In genomic region chr10:13234503-13234902, GRCm38 (mm10) we compare ENCODE assay signal across 24 mouse cellular contexts. TPM values are rescaled to one million over a fixed set of nuclear protein-coding genes. Genes with fewer than 3 reads are reported as not detected.
DNase-seq lines count a peak whose midpoint lies in the region; ATAC-seq and TF ChIP-seq lines count a peak whose summit lies in the region.
"Had no signal": no experiment of that assay in that cellular context is flagged by ENCODE, and none has a peak within 500 bp of the region (broad histone marks: within the 10 kb centered on the region; RNA-seq: fewer than 3 reads in every experiment).

No protein-coding gene starts in this region.

- 64% methylated on average over 3 of the region's 3 CpGs for WGBS in kidney, postnatal 0 days
- 36% methylated on average over 3 of the region's 3 CpGs for WGBS in lung, embryonic 16.5 days
- 48% methylated on average over 3 of the region's 3 CpGs for WGBS in embryonic facial prominence, embryonic 15.5 days
- WGBS in stomach, embryonic 16.5 days: 28% methylated on average over 3 of the region's 3 CpGs

- TF ChIP-seq CTCF in kidney, postnatal 0 days (IDR thresholded peaks at IDR 0.05; ENCODE audit: low read depth): no peak

- peaks cover 12% of the 10 kb centered on the region; the same call in 1 of the 2 replicates for H3K36me3 ChIP-seq in kidney, postnatal 0 days (ENCODE audit: insufficient read depth, low read length)
- H3K36me3 ChIP-seq in lung, embryonic 16.5 days (ENCODE audit: control insufficient read depth, insufficient read depth, low read length): peaks cover 8% of the 10 kb centered on the region
- H3K36me3 ChIP-seq in embryonic facial prominence, embryonic 15.5 days: peaks cover 10% of the 10 kb centered on the region; the same call in 1 of the 2 replicates
- no peaks in the 10 kb centered on the region for H3K36me3 ChIP-seq in stomach, embryonic 16.5 days (ENCODE audit: control insufficient read depth, insufficient read depth, low read length)
- H3K36me3 ChIP-seq: hindbrain, embryonic 12.5 days had no signal

- no peak overlapping the region for H3K4me2 ChIP-seq in kidney, postnatal 0 days (ENCODE audit: low read length)
- H3K4me2 ChIP-seq in lung, embryonic 16.5 days (ENCODE audit: low read depth, low read length): no peak overlapping the region
- no peak overlapping the region for H3K4me2 ChIP-seq in embryonic facial prominence, embryonic 15.5 days (replicated peaks)
- H3K4me2 ChIP-seq in stomach, embryonic 16.5 days (ENCODE audit: low read depth, low read length): no peak overlapping the region
- H3K4me2 ChIP-seq: embryonic facial prominence, embryonic 13.5 days; hindbrain, embryonic 12.5 days had no signal

- no peak overlapping the region for H3K27ac ChIP-seq in kidney, postnatal 0 days
- H3K27ac ChIP-seq in lung, embryonic 16.5 days (ENCODE audit: low read length): no peak overlapping the region
- H3K27ac ChIP-seq in embryonic facial prominence, embryonic 15.5 days (replicated peaks): peak overlapping the region; percentile 55; the same call in 1 of the 2 replicates
- peak overlapping the region; percentile 42; the same call in 1 of the 2 replicates for H3K27ac ChIP-seq in stomach, embryonic 16.5 days (ENCODE audit: low read length)
- H3K27ac ChIP-seq: embryonic facial prominence, embryonic 13.5 days; forebrain, embryonic 10.5 days; heart, embryonic 10.5 days; hindbrain, embryonic 12.5 days had no signal

- peak; percentile 34 for DNase-seq in kidney, postnatal 0 days (ENCODE audit: low spot score)
- DNase-seq in kidney, adult 18-20 months: no peak
- no peak for DNase-seq in lung, adult 18-20 months
- DNase-seq: adrenal gland, postnatal 14 days; cerebellum, adult 11-12 months; cerebellum, adult 9-10 months; cerebellum, postnatal 25 days; gastrocnemius, postnatal 36 days; heart, postnatal 10 days; heart, postnatal 4 days had no signal

- H3K4me1 ChIP-seq in kidney, postnatal 0 days (replicated peaks; ENCODE audit: insufficient read depth, low read length): no peaks in the 10 kb centered on the region
- 0 out of 2 replicates have a peak, but pooled peaks cover 2% of the 10 kb centered on the region for H3K4me1 ChIP-seq in lung, embryonic 16.5 days (replicated peaks; ENCODE audit: control insufficient read depth, insufficient read depth, low read length)
- no peaks in the 10 kb centered on the region for H3K4me1 ChIP-seq in embryonic facial prominence, embryonic 15.5 days
- peaks cover 4% of the 10 kb centered on the region for H3K4me1 ChIP-seq in stomach, embryonic 16.5 days (ENCODE audit: control insufficient read depth, insufficient read depth, low read length)

- ATAC-seq in kidney, postnatal 0 days (replicated peaks; ENCODE audit: low FRiP score, low read depth): no peak
- peak; percentile 91 for ATAC-seq in lung, embryonic 16.5 days (ENCODE audit: low read depth)
- ATAC-seq in embryonic facial prominence, embryonic 15.5 days (ENCODE audit: insufficient number of reproducible peaks, low FRiP score, low TSS enrichment, low read depth): peak; percentile 57
- ATAC-seq in stomach, embryonic 16.5 days (ENCODE audit: insufficient read depth, low FRiP score): peak; percentile 73
- ATAC-seq: activated CD4-positive, CD25-positive, alpha-beta regulatory T cell, adult 4 months; forebrain, embryonic 14.5 days; Patski had no signal

- H3K9ac ChIP-seq in kidney, postnatal 0 days (ENCODE audit: low read depth, low read length): no peak overlapping the region
- H3K9ac ChIP-seq in lung, embryonic 16.5 days (ENCODE audit: low read length): no peak overlapping the region
- H3K9ac ChIP-seq in embryonic facial prominence, embryonic 15.5 days: no peak overlapping the region
- H3K9ac ChIP-seq in stomach, embryonic 16.5 days (ENCODE audit: low read length): no peak overlapping the region
- H3K9ac ChIP-seq: embryonic facial prominence, embryonic 13.5 days; hindbrain, embryonic 12.5 days had no signal

- no peak overlapping the region for H3K4me3 ChIP-seq in kidney, postnatal 0 days (replicated peaks; ENCODE audit: low read depth, low read length)
- H3K4me3 ChIP-seq in lung, embryonic 16.5 days (ENCODE audit: low read length): no peak overlapping the region
- H3K4me3 ChIP-seq in embryonic facial prominence, embryonic 15.5 days (replicated peaks): no peak overlapping the region
- H3K4me3 ChIP-seq in stomach, embryonic 16.5 days (replicated peaks; ENCODE audit: low read length): no peak overlapping the region
- H3K4me3 ChIP-seq: embryonic facial prominence, embryonic 13.5 days; erythroblast, embryonic 14.5 days; forebrain, embryonic 10.5 days; heart, embryonic 10.5 days; hindbrain, embryonic 12.5 days had no signal

- no peaks in the 10 kb centered on the region for H3K9me3 ChIP-seq in kidney, postnatal 0 days (replicated peaks; ENCODE audit: low read length)
- no peaks in the 10 kb centered on the region for H3K9me3 ChIP-seq in lung, embryonic 16.5 days (ENCODE audit: control insufficient read depth, low read length)
- H3K9me3 ChIP-seq in embryonic facial prominence, embryonic 15.5 days (replicated peaks): no peaks in the 10 kb centered on the region
- no peaks in the 10 kb centered on the region for H3K9me3 ChIP-seq in stomach, embryonic 16.5 days (replicated peaks; ENCODE audit: control insufficient read depth, low read length)
- H3K9me3 ChIP-seq: embryonic facial prominence, embryonic 13.5 days; forebrain, embryonic 10.5 days; heart, embryonic 10.5 days; hindbrain, embryonic 12.5 days had no signal

- no peaks in the 10 kb centered on the region for H3K27me3 ChIP-seq in kidney, postnatal 0 days (ENCODE audit: insufficient read depth, low read length)
- no peaks in the 10 kb centered on the region for H3K27me3 ChIP-seq in lung, embryonic 16.5 days (ENCODE audit: control insufficient read depth, insufficient read depth, low read depth, low read length)
- H3K27me3 ChIP-seq in embryonic facial prominence, embryonic 15.5 days: no peaks in the 10 kb centered on the region
- no peaks in the 10 kb centered on the region for H3K27me3 ChIP-seq in stomach, embryonic 16.5 days (ENCODE audit: control insufficient read depth, insufficient read depth, low read length)
- H3K27me3 ChIP-seq: CH12.LX; embryonic facial prominence, embryonic 13.5 days; hindbrain, embryonic 12.5 days; Patski had no signal

RNA-seq across cellular contexts. Expression of gene Ltv1, which starts 41.5 kb away (rescaled TPM):
- 52.7 and 58.9 TPM in 2 replicates for polyA plus RNA-seq in kidney, postnatal 0 days (2015; fragmentation: Nextera tagmentation; extraction: Ambion mirVana)
- 54.9 and 63.4 TPM in 2 replicates for polyA plus RNA-seq in lung, embryonic 16.5 days (2015; fragmentation: Nextera tagmentation; extraction: Ambion mirVana)
- 69.2 and 70.2 TPM in 2 replicates for polyA plus RNA-seq in embryonic facial prominence, embryonic 15.5 days (2015; fragmentation: Nextera tagmentation; extraction: Ambion mirVana)
- polyA plus RNA-seq in stomach, embryonic 16.5 days (2015; fragmentation: Nextera tagmentation; extraction: Ambion mirVana): 76.3 and 77.5 TPM in 2 replicates

RNA-seq across cellular contexts. Expression of gene Zc2hc1b, which starts 56.7 kb away (rescaled TPM):
- polyA plus RNA-seq in kidney, postnatal 0 days (2015; fragmentation: Nextera tagmentation; extraction: Ambion mirVana): not detected in 2 replicates
- not detected in 2 replicates for polyA plus RNA-seq in lung, embryonic 16.5 days (2015; fragmentation: Nextera tagmentation; extraction: Ambion mirVana)
- polyA plus RNA-seq in embryonic facial prominence, embryonic 15.5 days (2015; fragmentation: Nextera tagmentation; extraction: Ambion mirVana): not detected in 2 replicates
- not detected in 2 replicates for polyA plus RNA-seq in stomach, embryonic 16.5 days (2015; fragmentation: Nextera tagmentation; extraction: Ambion mirVana)
- polyA plus RNA-seq: activated CD4-positive, CD25-positive, alpha-beta regulatory T cell, adult 4 months; cortical plate, adult 2 months; embryonic facial prominence, embryonic 13.5 days; erythroblast, embryonic 14.5 days; forebrain, embryonic 10.5 days; forebrain, embryonic 14.5 days; heart, embryonic 10.5 days; heart, embryonic 14.5 days; hindbrain, embryonic 12.5 days; Patski had no signal

Comparison
In these comparisons a context has a peak if more than half of its experiments do, and no peak if none do; other contexts are left out.
1. H3K27ac ChIP-seq: peak in embryonic facial prominence, embryonic 15.5 days (single experiment) and stomach, embryonic 16.5 days (single experiment); none in kidney, postnatal 0 days (single experiment) and lung, embryonic 16.5 days (single experiment).